Mouse (Mus musculus) forebrain, embryonic 10.5 days (tissue): ENCODE data around the gene Ctrc. TPM values are rescaled to one million over a fixed set of nuclear protein-coding genes. Genes with fewer than 3 reads are reported as not detected.

Source experiments
- DNase-seq: peaks from one replicate; pipeline ENCODE4 v3.0.0-alpha.2; 2017; ENCODE audit warnings: low spot score; ENCODE audit errors: extremely low spot score
- H3K27ac ChIP-seq: fragments of 300-500 bp; sonication (generic); 2 replicates; pipeline ENCODE4 v1.5.1; 2016; ENCODE audit warnings: mild to moderate bottlenecking
- H3K27me3 ChIP-seq: fragments of 300-500 bp; sonication (generic); 2 replicates; pipeline ENCODE4 v1.6.1; 2016; ENCODE audit warnings: mild to moderate bottlenecking; ENCODE audit not compliant: poor library complexity, severe bottlenecking
- H3K36me3 ChIP-seq: fragments of 300-500 bp; sonication (generic); replicated peaks from 2 replicates; pipeline ENCODE4 v1.6.1; 2016; ENCODE audit warnings: mild to moderate bottlenecking, moderate library complexity
- H3K4me1 ChIP-seq: fragments of 300-500 bp; sonication (generic); 2 replicates; pipeline ENCODE4 v1.6.1; 2016
- H3K4me3 ChIP-seq: fragments of 300-500 bp; sonication (generic); 2 replicates; pipeline ENCODE4 v1.5.1; 2016; ENCODE audit warnings: mild to moderate bottlenecking, moderate library complexity
- H3K9me3 ChIP-seq: fragments of 300-500 bp; sonication (generic); 2 replicates; pipeline ENCODE4 v1.6.1; 2016; ENCODE audit warnings: mild to moderate bottlenecking, moderate library complexity
- WGBS: fragments of 180-500 bp; shearing (Covaris S2); methylation state at CpG from one replicate; pipeline ENCODE4 v1.1.7; 2016; 5-methylcytosine and 5-hydroxymethylcytosine counted together
- polyA plus RNA-seq: library from polyadenylated mRNA; unstranded; fragments of >200 nt; fragmentation: Nextera tagmentation; extraction: Ambion mirVana; gene quantifications from 2 replicates; pipeline ENCODE4 v1.2.1, GENCODE M21; 2016

Ctrc gene
- polyA plus RNA-seq, 1 experiment from 2014 or later: not detected

GRCm38 (mm10) chr4:141874601-141875460 lies 28.7 kb upstream of the Ctrc start, which contains the start of gene Efhd2:
Gene Efhd2, minus strand, starts transcription at chr4:141874920.
- peaks cover 40% of the 10 kb centered on the region for H3K27me3 ChIP-seq
- peak within 1 kb of the TSS; percentile 78 for H3K4me3 ChIP-seq
- under 1% methylated on average over 73 of the region's 73 CpGs for WGBS
- no peaks in the 10 kb centered on the region for H3K9me3 ChIP-seq
- peak; percentile 75 for DNase-seq
- peaks cover 45% of the 10 kb centered on the region for H3K4me1 ChIP-seq
- H3K36me3 ChIP-seq: no peaks in the 10 kb centered on the region; the same call in 1 of the 2 replicates
- H3K27ac ChIP-seq: peak within 1 kb of the TSS; percentile 82

- H3K27me3 ChIP-seq: peaks cover 40% of the 10 kb centered on the region
- WGBS: 2% methylated on average over 19 of the region's 19 CpGs
- DNase-seq: peak; percentile 28
Observed at GRCm38 (mm10) chr4:141874111-141874600, 28.0 kb upstream of the Ctrc start.

DNA sequence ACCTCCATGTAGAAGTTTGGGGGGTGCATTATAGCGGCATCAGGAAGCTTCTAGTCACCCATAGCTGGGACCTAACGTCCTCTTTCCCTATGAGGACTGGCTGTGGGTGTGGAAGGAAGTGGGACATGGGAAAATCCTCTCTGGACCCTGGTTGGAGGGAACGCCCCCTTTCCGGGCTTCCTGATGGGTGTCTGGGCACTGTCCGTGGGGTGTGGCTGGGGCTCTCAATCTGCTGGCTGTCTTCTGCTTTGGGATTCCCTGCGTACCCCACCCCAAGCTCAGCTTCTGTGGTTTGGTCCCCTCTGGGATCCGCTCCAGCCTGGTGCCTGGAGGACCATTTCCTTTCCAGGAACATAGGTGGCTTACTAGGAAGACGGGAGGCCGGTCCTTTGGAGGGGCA lies 26.8 kb upstream of the Ctrc start:
- WGBS: 85% methylated on average over 9 of the region's 9 CpGs
- DNase-seq: no peak
- Histone ChIP-seq H3K4me1 (peaks cover 47% of the 10 kb centered on the region), H3K36me3 (no peaks in the 10 kb centered on the region; the same call in 1 of the 2 replicates), H3K27ac (no peak overlapping the region), H3K27me3 (peaks cover 40% of the 10 kb centered on the region), H3K9me3 (no peaks in the 10 kb centered on the region), H3K4me3 (peak overlapping the region; percentile 78; the same call in 1 of the 2 replicates)

More at GRCm38 (mm10) chr4:141874111-141874600, 28.0 kb upstream of the Ctrc start:
- H3K4me1 ChIP-seq: peaks cover 45% of the 10 kb centered on the region
- peak overlapping the region; percentile 78 for H3K4me3 ChIP-seq
- no peaks in the 10 kb centered on the region; the same call in 1 of the 2 replicates for H3K36me3 ChIP-seq
- peak overlapping the region; percentile 82 for H3K27ac ChIP-seq
- no peaks in the 10 kb centered on the region for H3K9me3 ChIP-seq

GRCm38 (mm10) chr4:141871909-141872308 lies 25.8 kb upstream of the Ctrc start:
- no peak for DNase-seq
- H3K27me3 ChIP-seq: peaks cover 40% of the 10 kb centered on the region
- 0 out of 2 replicates have a peak overlapping the region, but pooled peaks have one; percentile 10 for H3K4me3 ChIP-seq
- H3K4me1 ChIP-seq: peaks cover 56% of the 10 kb centered on the region
- no peaks in the 10 kb centered on the region; the same call in 1 of the 2 replicates for H3K36me3 ChIP-seq
- WGBS: 62% methylated on average over 9 of the region's 9 CpGs
- H3K9me3 ChIP-seq: no peaks in the 10 kb centered on the region
- H3K27ac ChIP-seq: 0 out of 2 replicates have a peak overlapping the region, but pooled peaks have one; percentile 15

DNA sequence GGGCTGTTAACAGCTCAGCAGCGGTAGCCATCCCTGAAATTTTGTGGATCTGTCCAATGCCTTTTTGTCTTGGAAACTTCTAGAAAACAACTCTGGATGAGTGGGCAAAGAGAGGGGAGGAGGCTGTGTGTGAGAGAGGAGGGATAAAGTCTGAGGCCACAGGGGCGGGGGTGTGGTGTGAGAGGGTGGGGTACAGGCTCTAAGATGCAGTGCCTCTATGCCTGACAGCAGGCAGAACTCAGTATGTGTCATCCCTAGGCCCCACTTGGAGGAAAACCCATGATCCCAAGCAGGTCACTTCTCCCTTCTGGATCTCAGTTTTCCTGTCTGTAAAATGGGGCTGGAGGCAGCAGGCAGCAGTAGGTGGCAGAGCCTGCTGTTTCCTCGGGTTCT lies 25.2 kb upstream of the Ctrc start:
- no peaks in the 10 kb centered on the region for H3K9me3 ChIP-seq
- H3K36me3 ChIP-seq: no peaks in the 10 kb centered on the region; the same call in 1 of the 2 replicates
- no peak for DNase-seq
- peaks cover 59% of the 10 kb centered on the region for H3K4me1 ChIP-seq
- H3K27me3 ChIP-seq: peaks cover 37% of the 10 kb centered on the region
- no peak overlapping the region for H3K4me3 ChIP-seq
- WGBS: 77% methylated on average over 3 of the region's 3 CpGs
- H3K27ac ChIP-seq: no peak overlapping the region

DNA sequence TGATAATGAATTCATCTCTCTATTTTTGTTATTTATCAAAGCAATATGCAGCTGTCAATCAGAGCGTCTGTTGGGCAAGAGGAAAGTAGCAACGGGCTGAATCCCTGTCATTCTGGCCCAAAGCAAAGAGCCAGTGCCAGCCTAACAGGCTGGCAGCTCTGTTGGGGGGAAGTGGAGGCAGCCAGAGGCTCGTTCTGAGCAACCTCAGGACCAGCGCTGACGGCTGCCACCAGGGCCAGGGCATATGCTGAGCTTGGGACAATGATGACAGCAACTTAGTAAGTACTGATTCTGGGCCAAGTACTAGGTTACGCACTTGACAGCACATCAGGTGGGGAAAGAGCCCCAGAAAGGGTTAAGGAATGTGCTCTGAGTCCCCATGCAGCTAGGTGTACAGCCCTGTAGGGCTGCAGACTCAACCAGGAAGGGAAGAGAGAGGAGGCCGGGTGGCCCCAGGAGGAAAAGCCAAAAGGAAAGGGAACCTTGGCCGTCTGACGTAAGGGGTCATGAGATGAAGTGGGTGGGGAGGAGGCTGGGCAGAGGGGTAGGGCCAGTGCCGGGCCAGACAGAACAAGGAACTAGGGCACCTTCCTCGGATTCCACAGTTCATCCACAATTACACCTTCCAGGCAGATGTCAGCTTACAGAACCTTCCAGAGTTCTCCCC lies 24.6 kb upstream of the Ctrc start:
- Histone ChIP-seq H3K4me1 (peaks cover 58% of the 10 kb centered on the region), H3K9me3 (no peaks in the 10 kb centered on the region), H3K27ac (no peak overlapping the region), H3K27me3 (peaks cover 31% of the 10 kb centered on the region), H3K4me3 (no peak overlapping the region), H3K36me3 (no peaks in the 10 kb centered on the region; the same call in 1 of the 2 replicates)
- no peak for DNase-seq
- 79% methylated on average over 11 of the region's 11 CpGs for WGBS

- no peak for DNase-seq
- Histone ChIP-seq H3K9me3 (no peaks in the 10 kb centered on the region), H3K4me1 (peaks cover 46% of the 10 kb centered on the region), H3K27me3 (peaks cover 24% of the 10 kb centered on the region), H3K4me3 (no peak overlapping the region), H3K36me3 (peaks cover 7% of the 10 kb centered on the region; the same call in 1 of the 2 replicates), H3K27ac (no peak overlapping the region)
- 79% methylated on average over 5 of the region's 5 CpGs for WGBS
Observed at GRCm38 (mm10) chr4:141869436-141870215, 23.5 kb upstream of the Ctrc start.

DNA sequence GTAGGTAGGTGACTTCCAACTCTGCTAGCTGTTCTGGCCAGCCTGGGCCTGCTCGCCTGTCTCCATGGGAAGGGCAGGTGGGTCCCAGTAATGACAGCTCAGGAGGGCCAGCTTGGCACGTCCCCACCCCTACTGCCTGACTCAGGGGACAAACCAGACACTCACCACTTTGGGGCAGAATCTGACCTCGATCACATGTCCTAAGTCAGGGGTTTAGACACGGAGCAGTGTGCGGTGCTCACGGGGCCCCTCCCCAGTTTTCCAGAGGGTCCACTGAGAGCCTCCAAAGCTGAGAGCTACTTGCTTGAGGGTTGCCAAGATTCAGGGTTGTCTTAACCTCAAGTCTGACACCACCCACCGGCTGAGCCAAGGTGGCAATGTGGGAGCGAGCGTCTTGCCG lies 21.9 kb upstream of the Ctrc start:
- peaks cover 12% of the 10 kb centered on the region for H3K27me3 ChIP-seq
- WGBS: 84% methylated on average over 10 of the region's 10 CpGs
- DNase-seq: no peak
- no peak overlapping the region for H3K27ac ChIP-seq
- H3K9me3 ChIP-seq: no peaks in the 10 kb centered on the region
- peaks cover 30% of the 10 kb centered on the region for H3K4me1 ChIP-seq
- peaks cover 7% of the 10 kb centered on the region; the same call in 1 of the 2 replicates for H3K36me3 ChIP-seq
- no peak overlapping the region for H3K4me3 ChIP-seq

GRCm38 (mm10) chr4:141867498-141867897 lies 21.3 kb upstream of the Ctrc start:
- 54% methylated on average over 4 of the region's 4 CpGs for WGBS
- DNase-seq: no peak
- Histone ChIP-seq H3K27me3 (peaks cover 6% of the 10 kb centered on the region), H3K36me3 (peaks cover 7% of the 10 kb centered on the region; the same call in 1 of the 2 replicates), H3K4me1 (peaks cover 27% of the 10 kb centered on the region), H3K27ac (peak overlapping the region; percentile 48; the same call in 1 of the 2 replicates), H3K9me3 (no peaks in the 10 kb centered on the region), H3K4me3 (no peak overlapping the region)

GRCm38 (mm10) chr4:141866933-141867490 lies 20.9 kb upstream of the Ctrc start:
- Histone ChIP-seq H3K4me3 (no peak overlapping the region), H3K4me1 (peaks cover 22% of the 10 kb centered on the region), H3K27me3 (peaks cover 4% of the 10 kb centered on the region; the same call in 1 of the 2 replicates), H3K9me3 (no peaks in the 10 kb centered on the region), H3K36me3 (peaks cover 8% of the 10 kb centered on the region; the same call in 1 of the 2 replicates), H3K27ac (peak overlapping the region; percentile 48; the same call in 1 of the 2 replicates)
- DNase-seq: no peak
- 37% methylated on average over 10 of the region's 10 CpGs for WGBS

DNA sequence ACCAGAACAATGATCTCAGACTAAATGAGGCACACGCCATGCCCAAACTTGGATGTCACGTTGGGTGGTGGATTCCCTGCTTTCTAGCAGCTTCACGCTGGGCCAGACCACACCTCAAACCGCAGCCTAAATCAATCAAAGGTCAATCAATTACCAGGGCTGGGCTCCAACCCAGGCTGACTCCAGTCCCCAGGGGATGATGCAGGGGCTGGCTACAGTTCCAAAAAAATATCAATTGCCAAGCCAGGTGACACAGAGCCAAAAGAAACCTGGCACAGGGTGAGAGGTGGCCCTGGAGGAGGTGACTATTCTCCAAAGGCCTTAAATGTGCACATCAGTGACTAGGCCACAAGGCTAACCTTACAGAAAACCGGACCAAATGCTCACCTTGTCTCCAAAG lies 19.4 kb upstream of the Ctrc start:
- no peak overlapping the region for H3K27ac ChIP-seq
- no peak for DNase-seq
- peaks cover 18% of the 10 kb centered on the region for H3K36me3 ChIP-seq
- no peaks in the 10 kb centered on the region for H3K9me3 ChIP-seq
- H3K4me3 ChIP-seq: no peak overlapping the region
- WGBS: 91% methylated on average over 5 of the region's 5 CpGs
- H3K4me1 ChIP-seq: peaks cover 17% of the 10 kb centered on the region
- no peaks in the 10 kb centered on the region for H3K27me3 ChIP-seq

DNA sequence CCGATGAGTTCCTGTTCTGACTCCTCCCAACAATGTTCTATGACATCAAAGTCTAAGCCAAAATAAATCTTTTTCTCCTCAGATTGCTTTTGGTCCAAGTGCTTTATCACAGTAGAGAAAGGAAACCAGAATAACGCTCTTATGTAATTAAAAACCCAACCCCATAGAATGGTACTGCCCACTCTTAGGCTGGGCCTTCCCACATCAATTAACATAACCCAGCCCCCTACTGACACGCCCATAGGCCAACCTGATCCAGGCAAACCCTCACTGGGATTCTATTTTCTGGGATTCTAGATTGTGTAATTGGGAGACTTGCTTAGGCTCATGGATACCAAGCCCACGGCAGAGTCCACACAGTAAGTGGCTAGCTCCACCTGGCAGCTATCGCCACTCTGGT lies 18.8 kb upstream of the Ctrc start:
- Histone ChIP-seq H3K27me3 (no peaks in the 10 kb centered on the region), H3K4me3 (no peak overlapping the region), H3K9me3 (no peaks in the 10 kb centered on the region), H3K27ac (no peak overlapping the region), H3K4me1 (peaks cover 16% of the 10 kb centered on the region), H3K36me3 (peaks cover 23% of the 10 kb centered on the region)
- WGBS: 92% methylated on average over 5 of the region's 5 CpGs
- DNase-seq: no peak
